Mouse (Mus musculus) forebrain, embryonic 14.5 days (tissue): ENCODE data around the gene Galnt7. TPM values are rescaled to one million over a fixed set of nuclear protein-coding genes. Genes with fewer than 3 reads are reported as not detected.

ENCODE experiments used
- ATAC-seq: fragments of 200-750 bp; cut with Nextera tagmentation; 2 replicates; pipeline ENCODE4 v1.8.0; 2017; ENCODE audit warnings: mild to moderate bottlenecking, moderate library complexity
- DNase-seq: peaks from one replicate; pipeline ENCODE4 v3.0.0-alpha.2; 2015; ENCODE audit warnings: low spot score
- H3K27ac ChIP-seq: fragments of 300-500 bp; sonication (generic); 2 replicates; pipeline ENCODE4 v1.5.1; 2014; ENCODE audit warnings: low read depth, mild to moderate bottlenecking, control low read depth, low read length, moderate library complexity
- H3K27me3 ChIP-seq: fragments of 300-500 bp; sonication (generic); replicated peaks from 2 replicates; pipeline ENCODE4 v1.6.1; 2014; ENCODE audit warnings: low read length, control low read depth, mixed read lengths; ENCODE audit not compliant: control insufficient read depth, insufficient read depth
- H3K36me3 ChIP-seq: fragments of 300-500 bp; sonication (generic); 2 replicates; pipeline ENCODE4 v1.6.1; 2014; ENCODE audit warnings: low read length, control low read depth; ENCODE audit not compliant: control insufficient read depth, insufficient read depth
- H3K4me1 ChIP-seq: fragments of 300-500 bp; sonication (generic); 2 replicates; pipeline ENCODE4 v1.6.1; 2014; ENCODE audit warnings: antibody characterized with exemption, low read length, control low read depth; ENCODE audit not compliant: control insufficient read depth, insufficient read depth
- H3K4me2 ChIP-seq: fragments of 300-500 bp; sonication (generic); 2 replicates; pipeline ENCODE4 v1.6.1; 2014; ENCODE audit warnings: mild to moderate bottlenecking, control low read depth, low read length
- H3K4me3 ChIP-seq: fragments of 300-500 bp; sonication (generic); 2 replicates; pipeline ENCODE4 v1.5.1; 2014; ENCODE audit warnings: low read depth, low read length, control low read depth
- H3K9ac ChIP-seq: fragments of 300-500 bp; sonication (generic); 2 replicates; pipeline ENCODE4 v1.6.1; 2014; ENCODE audit warnings: mild to moderate bottlenecking, low read length, control low read depth, moderate library complexity
- H3K9me3 ChIP-seq: fragments of 300-500 bp; sonication (generic); replicated peaks from 2 replicates; pipeline ENCODE4 v1.6.1; 2016; ENCODE audit warnings: low read length, control low read depth, mixed read lengths; ENCODE audit not compliant: control insufficient read depth
- WGBS: fragments of 180-500 bp; shearing (Covaris S2); extraction: QIAGEN DNeasy Blood & Tissue Kit; methylation state at CpG from one replicate; pipeline ENCODE4 v1.1.7; 2014; 5-methylcytosine and 5-hydroxymethylcytosine counted together
- polyA plus RNA-seq: library from polyadenylated mRNA; unstranded; fragments of >200 nt; fragmentation: Nextera tagmentation; extraction: Ambion mirVana; gene quantifications from 2 replicates; pipeline ENCODE4 v1.2.1, GENCODE M21; 2014

Galnt7 gene
- polyA plus RNA-seq, 1 experiment from 2014 or later, result 9.1 TPM

DNA sequence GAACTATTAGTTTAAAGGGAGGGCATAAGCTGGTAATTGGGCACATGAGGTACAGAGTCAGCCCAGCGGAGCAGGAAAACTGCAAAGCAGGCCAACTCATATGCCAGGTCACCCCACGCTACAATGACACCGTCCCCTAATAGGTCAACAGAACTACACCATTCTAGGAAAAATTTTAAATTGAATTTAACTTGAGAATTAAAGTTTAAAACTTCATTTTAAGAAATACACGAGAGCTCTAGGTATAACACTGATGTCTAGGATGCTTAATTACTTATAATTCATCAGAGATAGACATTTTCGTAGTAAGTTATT is 67.7 kb downstream of the Galnt7 start:
- H3K4me3 ChIP-seq, result no peak overlapping the region
- DNase-seq (no peak), ATAC-seq (no peak)
- H3K27ac ChIP-seq, result no peak overlapping the region
- WGBS, result 69% methylated on average over 5 of the region's 5 CpGs
- H3K9me3 ChIP-seq, result no peaks in the 10 kb centered on the region
- no peak overlapping the region for H3K9ac ChIP-seq
- H3K4me1 ChIP-seq, result peaks cover 14% of the 10 kb centered on the region
- no peaks in the 10 kb centered on the region for H3K27me3 ChIP-seq
- no peaks in the 10 kb centered on the region for H3K36me3 ChIP-seq
- no peak overlapping the region for H3K4me2 ChIP-seq

DNA sequence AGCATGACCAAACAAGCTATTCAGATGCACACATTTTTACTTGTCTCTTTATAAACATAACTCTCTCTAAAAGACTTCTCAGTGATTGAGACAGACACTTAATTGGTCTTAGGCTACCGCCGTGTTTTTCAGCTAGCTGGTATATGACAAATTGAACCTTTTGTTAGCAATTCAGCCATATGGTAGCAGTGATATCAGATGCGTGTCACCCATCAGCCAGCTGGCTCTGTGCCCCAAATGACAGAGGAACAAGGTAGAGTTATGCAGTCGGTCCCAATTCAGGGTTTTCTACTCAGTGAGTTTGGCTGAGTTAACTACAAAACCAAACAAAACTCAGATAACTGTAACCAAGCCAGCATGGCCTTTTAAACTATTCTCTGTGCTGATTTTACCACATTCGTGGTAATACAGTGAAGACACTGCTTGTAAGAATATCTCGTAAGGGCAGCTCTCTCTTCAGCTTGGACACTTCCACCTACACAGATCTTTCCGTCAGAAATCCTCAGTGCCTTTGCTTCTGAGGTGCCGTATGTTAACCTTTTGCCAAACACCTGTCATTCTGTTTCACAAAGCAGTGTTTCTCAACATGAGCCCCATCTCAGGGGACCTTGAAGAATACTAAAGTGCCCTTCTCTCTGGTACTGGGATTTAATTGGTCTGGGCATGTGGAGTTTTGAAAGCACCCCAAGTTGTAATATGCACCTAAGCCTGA is 68.3 kb downstream of the Galnt7 start:
- Histone ChIP-seq H3K4me1 (peaks cover 14% of the 10 kb centered on the region), H3K9me3 (no peaks in the 10 kb centered on the region), H3K27me3 (no peaks in the 10 kb centered on the region), H3K4me3 (no peak overlapping the region), H3K36me3 (no peaks in the 10 kb centered on the region), H3K27ac (peak overlapping the region; percentile 75; the same call in 1 of the 2 replicates), H3K9ac (no peak overlapping the region), H3K4me2 (0 out of 2 replicates have a peak overlapping the region, but pooled peaks have one; percentile 7)
- DNase-seq, result peak; percentile 90
- WGBS, result 34% methylated on average over 8 of the region's 8 CpGs
- ATAC-seq, result peak; percentile 90

DNA sequence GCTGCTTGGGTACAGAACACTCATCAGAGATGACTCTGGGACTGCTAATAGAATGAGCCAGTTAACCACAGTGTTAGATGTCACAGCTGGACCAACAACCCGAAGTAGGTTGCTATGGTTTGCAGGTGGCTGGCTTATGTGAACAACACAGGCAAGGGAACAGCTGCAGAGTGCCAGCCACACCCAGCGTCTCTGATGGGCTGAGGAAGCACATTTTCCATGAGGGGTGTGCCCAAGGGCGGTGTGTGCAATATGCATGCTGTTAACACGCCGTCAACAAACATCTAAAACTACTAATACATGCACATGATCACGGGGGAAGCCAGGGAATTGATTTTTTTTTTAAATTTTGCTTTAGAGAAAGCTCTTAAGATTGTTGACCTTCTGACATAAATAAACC is 73.0 kb downstream of the Galnt7 start:
- no peak overlapping the region for H3K4me2 ChIP-seq
- ATAC-seq, result no peak
- H3K36me3 ChIP-seq, result no peaks in the 10 kb centered on the region
- H3K9me3 ChIP-seq, result no peaks in the 10 kb centered on the region
- H3K27me3 ChIP-seq, result no peaks in the 10 kb centered on the region
- DNase-seq, result no peak
- no peak overlapping the region for H3K4me3 ChIP-seq
- 70% methylated on average over 6 of the region's 6 CpGs for WGBS
- H3K9ac ChIP-seq, result no peak overlapping the region
- no peak overlapping the region for H3K27ac ChIP-seq
- H3K4me1 ChIP-seq, result peaks cover 13% of the 10 kb centered on the region

DNA sequence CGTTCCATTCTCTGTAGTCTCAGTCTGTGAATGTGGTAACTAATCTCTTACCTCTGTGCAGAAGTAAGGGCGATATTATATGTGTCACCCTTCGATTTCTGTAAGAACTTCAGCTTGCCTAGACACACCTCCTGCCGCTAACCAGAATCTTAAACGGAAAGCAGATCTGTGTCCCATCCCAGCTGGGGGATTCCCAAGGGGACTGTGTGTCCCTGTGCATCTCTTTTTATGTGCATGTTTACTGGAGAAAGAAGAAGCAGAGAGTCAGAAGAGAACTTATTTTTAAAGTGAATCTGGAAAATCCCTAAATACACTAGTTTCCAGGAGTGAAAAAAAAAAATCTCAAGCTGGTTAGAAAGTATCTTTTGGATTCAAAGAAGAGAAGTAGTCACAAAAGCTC is 75.5 kb downstream of the Galnt7 start:
- DNase-seq, result no peak
- ATAC-seq, result no peak
- no peak overlapping the region for H3K4me2 ChIP-seq
- no peak overlapping the region for H3K27ac ChIP-seq
- no peaks in the 10 kb centered on the region for H3K27me3 ChIP-seq
- peaks cover 3% of the 10 kb centered on the region; the same call in 1 of the 2 replicates for H3K4me1 ChIP-seq
- no peaks in the 10 kb centered on the region for H3K9me3 ChIP-seq
- H3K4me3 ChIP-seq, result no peak overlapping the region
- no peaks in the 10 kb centered on the region for H3K36me3 ChIP-seq
- H3K9ac ChIP-seq, result no peak overlapping the region
- WGBS, result 82% methylated on average over 5 of the region's 5 CpGs

DNA sequence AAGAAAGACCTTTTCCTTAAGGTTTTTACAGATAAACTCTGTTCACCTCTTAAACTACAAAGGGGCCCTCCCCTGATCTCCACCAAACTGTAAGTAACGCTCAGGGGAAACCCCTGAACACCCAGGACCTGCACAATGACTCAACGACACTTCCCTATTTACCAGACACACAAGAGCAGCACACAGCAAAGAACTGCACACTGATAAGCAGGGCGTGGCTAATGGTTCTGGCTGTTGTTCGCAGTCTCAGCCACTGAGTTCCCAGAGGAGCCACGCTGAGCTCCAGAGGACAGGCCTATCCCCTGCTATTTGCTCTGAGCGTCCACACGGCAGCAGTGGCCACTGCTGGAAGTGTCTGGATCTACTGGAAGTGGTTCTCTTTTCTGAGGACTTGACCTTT is 76.6 kb downstream of the Galnt7 start:
- Histone ChIP-seq H3K4me1 (peaks cover 3% of the 10 kb centered on the region; the same call in 1 of the 2 replicates), H3K4me2 (no peak overlapping the region), H3K27ac (no peak overlapping the region), H3K9me3 (no peaks in the 10 kb centered on the region), H3K27me3 (no peaks in the 10 kb centered on the region), H3K9ac (no peak overlapping the region), H3K4me3 (no peak overlapping the region), H3K36me3 (no peaks in the 10 kb centered on the region)
- DNase-seq (peak; percentile 32), ATAC-seq (peak; percentile 38)
- 23% methylated on average over 7 of the region's 7 CpGs for WGBS

DNA sequence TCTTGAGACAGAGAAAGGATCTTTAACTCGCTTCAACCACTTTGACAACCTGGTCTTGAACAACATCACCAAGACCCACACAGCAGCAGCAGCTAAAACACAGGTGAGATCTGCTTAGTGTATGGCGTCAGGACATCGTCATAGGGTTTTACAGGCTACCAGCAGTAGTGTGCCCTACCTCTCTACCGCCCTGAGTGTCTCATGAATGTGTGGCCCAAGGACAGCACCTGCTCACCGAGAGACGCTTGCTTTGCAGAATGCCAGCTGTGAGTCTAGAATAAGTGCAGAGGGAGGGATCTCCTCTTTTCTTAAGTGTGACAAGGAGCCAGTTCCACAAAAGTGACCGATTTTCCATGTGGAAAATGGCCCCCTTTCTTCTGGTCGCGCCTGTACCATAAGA is 77.5 kb downstream of the Galnt7 start:
- H3K27ac ChIP-seq, result no peak overlapping the region
- no peaks in the 10 kb centered on the region for H3K27me3 ChIP-seq
- H3K9me3 ChIP-seq, result no peaks in the 10 kb centered on the region
- no peak overlapping the region for H3K4me2 ChIP-seq
- no peaks in the 10 kb centered on the region for H3K36me3 ChIP-seq
- no peak overlapping the region for H3K9ac ChIP-seq
- ATAC-seq (no peak), DNase-seq (no peak)
- no peak overlapping the region for H3K4me3 ChIP-seq
- peaks cover 3% of the 10 kb centered on the region; the same call in 1 of the 2 replicates for H3K4me1 ChIP-seq
- WGBS, result 87% methylated on average over 9 of the region's 9 CpGs

DNA sequence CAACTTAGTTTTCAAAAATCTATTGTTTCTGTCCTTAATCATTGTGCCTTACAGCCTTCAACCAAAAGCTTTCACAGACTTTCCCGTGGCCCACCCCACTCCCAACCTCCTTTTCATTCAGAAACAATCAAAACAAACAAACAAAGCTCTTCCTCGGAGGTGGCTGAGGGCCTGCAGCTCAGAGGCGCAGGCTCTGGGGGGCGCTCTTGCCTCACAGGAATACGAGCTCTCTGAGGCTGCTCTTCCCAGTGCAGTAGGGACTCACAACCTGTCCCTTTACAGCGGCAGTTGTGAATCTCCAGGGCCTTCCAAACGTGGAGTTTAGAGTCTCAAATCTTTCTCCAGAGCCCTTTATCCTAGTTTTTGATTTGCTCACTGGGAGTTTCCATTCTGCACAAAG is 78.4 kb downstream of the Galnt7 start:
- Histone ChIP-seq H3K4me1 (0 out of 2 replicates have a peak, but pooled peaks cover 3% of the 10 kb centered on the region), H3K36me3 (no peaks in the 10 kb centered on the region), H3K9me3 (no peaks in the 10 kb centered on the region), H3K4me3 (no peak overlapping the region), H3K9ac (no peak overlapping the region), H3K27ac (no peak overlapping the region), H3K27me3 (no peaks in the 10 kb centered on the region), H3K4me2 (no peak overlapping the region)
- WGBS, result 6% methylated on average over 7 of the region's 7 CpGs
- peak; percentile 82 for DNase-seq
- peak; percentile 83 for ATAC-seq

DNA sequence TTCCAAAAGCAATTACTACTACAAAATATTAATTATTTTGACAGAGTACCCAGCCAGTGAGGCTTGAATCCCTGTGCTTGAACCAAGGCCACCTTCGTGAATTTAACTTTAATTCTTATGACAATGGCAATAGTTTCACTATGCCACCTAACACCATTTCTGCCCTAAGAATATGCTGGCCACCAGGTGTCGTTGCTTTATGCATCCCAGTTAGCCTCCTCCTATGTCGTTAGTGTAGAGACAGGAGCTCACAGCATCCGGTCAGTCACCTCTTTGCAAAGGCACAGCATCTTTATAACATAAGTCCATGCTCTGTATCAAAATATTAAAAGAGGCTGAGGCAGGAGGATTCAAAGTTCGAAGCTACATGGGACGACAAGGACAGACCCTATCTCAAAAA is 79.0 kb downstream of the Galnt7 start:
- DNase-seq (no peak), ATAC-seq (no peak)
- H3K27me3 ChIP-seq, result no peaks in the 10 kb centered on the region
- no peak overlapping the region for H3K9ac ChIP-seq
- no peak overlapping the region for H3K4me3 ChIP-seq
- H3K27ac ChIP-seq, result no peak overlapping the region
- 76% methylated on average over 6 of the region's 6 CpGs for WGBS
- peaks cover 3% of the 10 kb centered on the region; the same call in 1 of the 2 replicates for H3K4me1 ChIP-seq
- no peaks in the 10 kb centered on the region for H3K9me3 ChIP-seq
- H3K36me3 ChIP-seq, result no peaks in the 10 kb centered on the region
- H3K4me2 ChIP-seq, result no peak overlapping the region

DNA sequence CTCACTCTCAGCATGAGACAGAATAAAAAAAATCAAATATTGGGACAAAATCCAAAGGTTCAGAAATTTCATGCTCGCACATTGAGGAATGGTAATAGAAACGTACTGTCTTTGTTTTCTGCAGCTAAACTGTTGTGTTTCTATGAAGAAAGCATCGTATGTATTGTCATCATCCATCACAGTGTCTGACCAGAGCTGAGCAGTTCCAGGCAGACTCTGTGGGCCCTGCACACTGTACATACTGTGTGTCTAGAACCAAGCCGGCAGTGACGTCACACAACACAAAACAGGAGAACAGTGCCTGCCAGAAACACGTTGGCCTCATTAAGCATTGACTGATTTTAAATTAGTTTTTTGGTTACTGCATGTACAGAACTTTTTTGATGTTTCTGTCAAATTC is 82.9 kb downstream of the Galnt7 start:
- Histone ChIP-seq H3K27ac (no peak overlapping the region), H3K4me3 (no peak overlapping the region), H3K27me3 (no peaks in the 10 kb centered on the region), H3K9ac (no peak overlapping the region), H3K4me2 (no peak overlapping the region), H3K9me3 (no peaks in the 10 kb centered on the region), H3K4me1 (no peaks in the 10 kb centered on the region; the same call in 1 of the 2 replicates), H3K36me3 (no peaks in the 10 kb centered on the region)
- ATAC-seq (peak; percentile 52; the same call in 1 of the 2 replicates), DNase-seq (peak; percentile 39)
- 60% methylated on average over 6 of the region's 6 CpGs for WGBS
